Mouse (Mus musculus): Measurements from ENCODE around the gene Olfr1118.
"Not testable (repeated sequence)": the region's sequence is repeated elsewhere in the genome, so short reads cannot be mapped to it uniquely, and the experiment has no call there.

The Olfr1118 gene

DNA sequence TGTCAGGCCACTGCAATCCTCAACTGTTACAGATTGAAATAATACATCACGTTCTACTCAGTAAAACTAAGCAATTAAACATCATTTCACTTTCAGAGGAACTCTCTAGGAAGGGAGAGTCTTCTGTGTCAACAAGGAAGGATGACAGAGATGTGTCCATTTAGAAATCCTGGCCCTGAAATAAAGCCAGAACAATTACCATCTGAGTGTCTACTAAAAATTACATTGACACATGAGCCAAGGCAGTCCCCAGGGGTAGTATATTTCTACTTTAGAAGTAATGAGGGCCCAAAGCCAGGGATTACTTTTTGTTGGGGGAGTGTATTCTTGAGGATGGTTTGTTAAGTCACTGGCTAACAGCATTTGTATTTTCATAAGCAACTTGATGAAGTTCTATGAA lies at the start of gene Olfr1118:
Olfr1118 (plus strand) TSS at position 301 of the 400 bp plus-strand sequence.
- DNase-seq (ENCODE audit: low read depth) = no peak

DNA sequence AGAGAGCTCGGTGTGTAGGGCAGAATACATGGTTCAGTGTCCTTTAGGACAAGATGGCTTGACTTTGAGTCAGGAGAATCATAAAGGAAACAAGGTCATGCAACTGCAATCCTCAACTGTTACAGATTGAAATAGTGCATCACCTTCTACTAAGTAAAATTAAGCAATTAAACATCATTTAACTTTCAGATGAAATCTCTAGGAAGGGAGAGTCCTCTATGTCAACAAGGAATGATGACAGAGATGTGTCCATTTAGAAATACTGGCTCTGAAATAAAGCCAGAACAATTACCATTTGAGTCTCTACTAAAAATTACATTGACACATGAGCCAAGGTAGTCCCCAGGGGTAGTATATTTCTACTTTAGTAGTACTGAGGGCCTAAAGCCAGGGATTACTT lies 40.1 kb upstream of the Olfr1118 start, which contains the start of gene Olfr1116:
Olfr1116 (plus strand) TSS at position 301 of the 400 bp plus-strand sequence.
- DNase-seq (ENCODE audit: low read depth) = no peak

DNA sequence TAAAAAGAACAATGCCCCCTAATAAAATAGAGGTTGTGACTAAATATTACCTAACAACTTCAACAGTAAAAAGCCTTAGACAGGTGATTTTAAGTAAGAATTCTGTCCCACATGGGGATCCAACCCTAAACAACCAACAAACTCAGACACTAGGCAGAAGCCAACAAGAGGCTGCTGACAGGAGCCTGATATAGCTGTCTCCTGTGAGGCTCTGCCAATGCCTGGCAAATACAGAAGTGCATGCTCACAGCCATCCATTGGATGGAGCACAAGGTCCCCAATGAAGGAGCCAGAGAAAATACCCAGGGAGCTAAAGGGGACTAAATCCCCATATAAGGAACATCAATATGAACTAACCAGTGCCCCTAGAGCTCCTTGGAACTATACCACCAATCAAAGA lies 13.4 kb upstream of the Olfr1118 start:
- DNase-seq (ENCODE audit: low read depth) = not testable (repeated sequence)

DNA sequence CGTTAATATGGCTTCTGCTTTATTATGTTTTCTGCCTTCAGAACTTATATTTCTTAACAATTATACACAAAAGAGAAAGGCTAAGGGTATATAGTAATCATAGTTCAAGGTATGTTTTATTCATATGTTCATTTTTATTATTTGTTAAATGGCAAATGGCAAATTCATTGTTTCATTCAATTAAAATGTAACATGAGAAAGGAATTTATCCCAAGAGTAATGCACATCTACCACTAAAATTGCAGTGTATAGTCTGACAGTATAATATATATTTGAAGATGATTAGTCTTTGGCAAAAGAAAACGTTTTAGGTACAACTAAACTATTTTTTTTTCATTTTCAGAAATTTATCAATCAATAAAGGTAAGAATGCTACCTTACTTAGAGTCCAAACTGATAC lies 47.1 kb downstream of the Olfr1118 start, which contains the start of gene Olfr1120:
Olfr1120 (plus strand) TSS at position 301 of the 400 bp plus-strand sequence.
- no peak for DNase-seq (ENCODE audit: low read depth)

DNA sequence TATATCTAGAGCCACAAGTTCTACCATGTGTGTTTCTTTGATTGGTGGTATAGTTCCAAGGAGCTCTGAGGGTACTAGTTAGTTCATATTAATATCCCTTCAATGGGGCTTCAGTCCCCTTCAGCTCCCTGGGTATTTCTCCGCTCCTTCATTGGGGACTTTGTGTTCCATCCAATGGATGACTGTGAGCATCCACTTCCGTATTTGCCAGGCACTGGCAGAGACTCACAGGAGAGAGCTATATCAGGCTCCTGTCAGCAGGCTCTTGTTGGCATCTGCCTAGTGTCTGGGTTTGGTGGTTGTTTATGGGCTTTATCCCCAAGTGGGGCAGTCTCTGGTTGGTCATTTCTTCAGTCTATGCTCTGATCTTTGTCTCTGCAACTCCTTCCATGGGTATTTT lies 52.7 kb downstream of the Olfr1118 start:
- not testable (repeated sequence) for DNase-seq (ENCODE audit: low read depth)
